Mouse (Mus musculus) regulatory T cell (primary cell): Measurements from ENCODE around the gene Mical3.

ENCODE experiments used
- in situ Hi-C: fragments of 300-600 bp; cut with MboI, MseI; formaldehyde crosslinking; loops from one replicate; pipeline ENCODE4 v1.15.1; 2025; ENCODE audit warnings: high pct_unique_total_duplicates

The Mical3 gene

GRCm38 (mm10) chr6:121087127-121087526, 43.7 kb downstream of the Mical3 start:
- in situ Hi-C loops, result no loop called here

GRCm38 (mm10) chr6:121086226-121086625, 44.6 kb downstream of the Mical3 start:
- in situ Hi-C loops, result no loop called here

- in situ Hi-C loops, result no loop called here
These were observed 46.7 kb downstream of the Mical3 start for GRCm38 (mm10) chr6:121084050-121084480.

GRCm38 (mm10) chr6:121082094-121082473, 48.7 kb downstream of the Mical3 start:
- in situ Hi-C loops, result no loop called here

- in situ Hi-C loops, result no loop called here
These were observed 49.3 kb downstream of the Mical3 start for GRCm38 (mm10) chr6:121081288-121082093.

- in situ Hi-C loops, result no loop called here
These were observed 52.6 kb downstream of the Mical3 start for GRCm38 (mm10) chr6:121078175-121078574.

GRCm38 (mm10) chr6:121076929-121077566, 53.8 kb downstream of the Mical3 start:
- in situ Hi-C loops, result no loop called here

GRCm38 (mm10) chr6:121075763-121076162, 55.0 kb downstream of the Mical3 start:
- in situ Hi-C loops, result no loop called here

GRCm38 (mm10) chr6:121073312-121073711, 57.5 kb downstream of the Mical3 start:
- in situ Hi-C loops, result no loop called here

GRCm38 (mm10) chr6:121072615-121073014, 58.2 kb downstream of the Mical3 start:
- in situ Hi-C loops, result no loop called here

- in situ Hi-C loops, result no loop called here
These were observed 60.1 kb downstream of the Mical3 start for GRCm38 (mm10) chr6:121070584-121071230.

- in situ Hi-C loops, result loop anchor here (10.0 kb wide), 1 partner anchor 1756 kb away; no protein-coding TSS in a partner anchor
These were observed 61.6 kb downstream of the Mical3 start for GRCm38 (mm10) chr6:121069156-121069555.

GRCm38 (mm10) chr6:121068087-121068464, 62.7 kb downstream of the Mical3 start:
- in situ Hi-C loops, result loop anchor here (10.0 kb wide), 1 partner anchor 1757 kb away; no protein-coding TSS in a partner anchor

- in situ Hi-C loops, result loop anchor here (10.0 kb wide), 1 partner anchor 1757 kb away; no protein-coding TSS in a partner anchor
These were observed 63.2 kb downstream of the Mical3 start for GRCm38 (mm10) chr6:121067426-121068086.

- in situ Hi-C loops, result loop anchor here (10.0 kb wide), 1 partner anchor 1758 kb away; no protein-coding TSS in a partner anchor
These were observed 64.0 kb downstream of the Mical3 start for GRCm38 (mm10) chr6:121066761-121067160.

- in situ Hi-C loops, result loop anchor here (10.0 kb wide), 1 partner anchor 1760 kb away; no protein-coding TSS in a partner anchor
These were observed 66.3 kb downstream of the Mical3 start for GRCm38 (mm10) chr6:121064356-121065015.

- in situ Hi-C loops, result loop anchor here (10.0 kb wide), 1 partner anchor 1761 kb away; no protein-coding TSS in a partner anchor
These were observed 67.0 kb downstream of the Mical3 start for GRCm38 (mm10) chr6:121063771-121064170.

- in situ Hi-C loops, result loop anchor here (10.0 kb wide), 1 partner anchor 1762 kb away; no protein-coding TSS in a partner anchor
These were observed 67.8 kb downstream of the Mical3 start for GRCm38 (mm10) chr6:121062891-121063408.

GRCm38 (mm10) chr6:121058039-121058438, 72.8 kb downstream of the Mical3 start:
- in situ Hi-C loops, result no loop called here

- in situ Hi-C loops, result no loop called here
These were observed 73.4 kb downstream of the Mical3 start for GRCm38 (mm10) chr6:121057181-121057956.
